Comparison of ENCODE assay signal across 23 mouse cellular contexts in the genomic region with DNA sequence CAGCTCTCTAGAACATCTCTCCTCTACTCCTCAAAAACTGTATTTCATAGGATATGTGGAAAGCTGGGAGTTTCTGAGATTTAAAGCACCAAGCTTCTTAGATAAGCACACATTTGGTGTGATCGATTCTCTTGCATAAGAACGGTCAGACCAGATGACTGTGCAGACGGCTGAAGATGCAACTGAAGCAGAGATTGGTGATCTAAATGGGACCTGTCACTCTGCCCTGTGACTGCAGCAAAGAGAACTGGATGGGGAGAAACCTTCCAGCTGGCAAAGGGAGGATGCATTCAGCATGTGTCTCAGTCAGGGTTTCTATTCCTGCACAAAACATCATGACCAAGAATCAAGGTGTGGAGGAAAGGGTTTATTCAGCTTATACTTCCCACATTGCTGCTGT.
"Had no signal": no experiment of that assay in that cellular context is flagged by ENCODE, and none has a peak within 500 bp of the region (broad histone marks: within the 10 kb centered on the region; RNA-seq: fewer than 3 reads in every experiment).

No protein-coding gene starts in this region.

- H3K4me1 ChIP-seq: liver, embryonic 12.5 days; liver, embryonic 15.5 days; lung, embryonic 15.5 days; midbrain, embryonic 10.5 days; neural tube, embryonic 12.5 days; neural tube, embryonic 15.5 days had no signal

- H3K27ac ChIP-seq: kidney, postnatal 0 days; limb, embryonic 10.5 days; limb, embryonic 13.5 days; liver, embryonic 12.5 days; liver, embryonic 15.5 days; lung, embryonic 15.5 days; midbrain, embryonic 10.5 days; neural tube, embryonic 12.5 days; neural tube, embryonic 15.5 days; stomach, postnatal 0 days had no signal

- H3K36me3 ChIP-seq: limb, embryonic 10.5 days; limb, embryonic 13.5 days; liver, embryonic 12.5 days; liver, embryonic 15.5 days; lung, embryonic 15.5 days; midbrain, embryonic 10.5 days; neural tube, embryonic 12.5 days; neural tube, embryonic 15.5 days had no signal

- H3K4me3 ChIP-seq: limb, embryonic 10.5 days; limb, embryonic 13.5 days; liver, embryonic 12.5 days; liver, embryonic 15.5 days; lung, embryonic 15.5 days; megakaryocyte, embryonic 14.5 days; midbrain, embryonic 10.5 days; neural tube, embryonic 12.5 days; neural tube, embryonic 15.5 days had no signal

- H3K27me3 ChIP-seq: limb, embryonic 13.5 days; liver, embryonic 12.5 days; liver, embryonic 15.5 days; lung, embryonic 15.5 days; neural tube, embryonic 12.5 days; neural tube, embryonic 15.5 days had no signal

- DNase-seq: kidney, adult 18-20 months; kidney, postnatal 25 days; liver; lung, adult 18-20 months; lung, postnatal 10 days; lung, postnatal 36 days; midbrain, embryonic 14.5 days; retina, postnatal 1 day; right cerebral cortex, postnatal 4 days; thymus, adult 2 months; thymus, postnatal 14 days; thymus, postnatal 4 days had no signal
